Mouse (Mus musculus) heart, adult 2 months (tissue): ENCODE results near the gene Qk.

Experiments used
- CTCF ChIP-seq: fragments of 200-600 bp; IDR thresholded peaks from 2 replicates; pipeline ENCODE4 v1.8.1; 2022; ENCODE audit warnings: antibody characterized with exemption, mild to moderate bottlenecking, moderate library complexity
- EP300 ChIP-seq: fragments of 200-500 bp; IDR thresholded peaks from 2 replicates; pipeline ENCODE4 v1.6.1; 2011; ENCODE audit warnings: low read depth, low read length, control low read depth; ENCODE audit not compliant: insufficient read depth

DNA sequence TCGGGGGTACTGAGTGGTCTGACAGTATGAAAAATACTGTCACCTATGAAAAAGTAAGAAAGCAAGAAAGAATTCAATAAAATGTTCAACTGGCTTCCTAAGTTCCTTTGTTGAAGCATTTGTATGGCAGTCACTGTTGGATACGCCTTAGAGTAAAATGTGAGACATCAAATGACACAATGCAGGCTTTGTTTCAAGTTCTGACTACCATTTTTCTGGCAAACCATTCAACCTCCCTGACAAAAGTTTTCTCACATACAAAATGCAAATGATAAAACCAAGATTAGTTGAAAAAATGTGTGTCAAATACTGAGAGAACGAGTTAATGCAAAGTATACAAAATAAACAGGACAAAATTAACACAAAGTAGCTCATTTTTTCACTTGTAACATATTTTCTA lies 50.1 kb downstream of the Qk start:
- TF ChIP-seq EP300 (no peak), CTCF (no peak)
